Mouse (Mus musculus) olfactory bulb, adult 2 months (tissue): ENCODE measurements at regions not wholly inside any gene's neighbourhood (a gene's known extent, or its start where the extent isn't known, plus 50 kb on each side); places are given as distances from the start of the nearest gene placed in this dataset.

Source experiments
- CTCF ChIP-seq: fragments of 200-500 bp; IDR thresholded peaks from 2 replicates; pipeline ENCODE4 v1.5.1; 2012; ENCODE audit warnings: low read depth, mild to moderate bottlenecking, low read length, moderate library complexity; ENCODE audit not compliant: insufficient read depth
- POLR2A ChIP-seq: fragments of 200-500 bp; IDR thresholded peaks from 2 replicates; pipeline ENCODE4 v1.6.1; 2012; ENCODE audit warnings: mild to moderate bottlenecking, low read depth, low read length, moderate library complexity; ENCODE audit not compliant: insufficient read depth

GRCm38 (mm10) chr1:184241846-184242245 is 207.7 kb upstream of the 1700056E22Rik start:
- no peak for TF ChIP-seq CTCF
- no peak for TF ChIP-seq POLR2A
